Mouse (Mus musculus): Measurements from ENCODE around the gene Zfp946. TPM values are rescaled to one million over a fixed set of nuclear protein-coding genes. Genes with fewer than 3 reads are reported as not detected.

Zfp946 gene
- polyA plus RNA-seq (2014; fragmentation: Illumina TruSeq; extraction: RNeasy Lipid Tissue Mini Kit (QIAGEN cat#74804)) = 75.1 TPM

DNA sequence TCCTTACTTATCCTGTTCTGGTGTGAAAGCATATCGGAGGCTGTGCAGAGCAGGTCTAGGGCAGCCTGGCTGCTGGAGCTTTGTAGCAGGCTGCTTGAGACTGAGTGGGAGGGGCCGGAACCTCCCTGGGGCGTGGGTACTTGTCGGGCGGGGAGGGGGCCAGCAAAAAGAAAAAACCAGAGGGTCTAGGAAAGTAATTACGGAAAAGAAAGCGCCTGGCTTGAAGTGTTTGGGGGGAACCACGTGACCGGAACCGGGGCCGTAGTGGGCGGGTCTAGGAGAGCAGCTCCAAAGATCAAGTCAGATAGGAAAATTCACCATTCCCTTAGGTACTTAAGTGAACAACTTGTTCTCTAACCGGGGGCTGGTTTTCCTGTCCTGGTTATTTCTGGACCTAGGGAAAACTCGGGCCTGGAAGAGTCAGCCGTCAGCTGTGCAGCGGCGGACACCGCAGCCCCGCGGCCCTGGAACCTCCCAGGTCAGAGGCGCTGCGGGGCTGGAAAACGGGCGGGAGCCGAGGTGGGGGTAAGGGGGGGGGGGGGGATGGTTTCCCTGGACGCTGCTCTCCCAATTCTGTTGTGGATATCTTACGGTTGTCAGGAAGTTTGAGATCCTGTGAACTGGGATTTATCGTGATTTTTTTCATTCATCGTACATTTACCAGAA lies at the start of gene Zfp946:
Zfp946 (plus strand) TSS at position 271 of the 666 bp plus-strand sequence.

Other genes with a start within 250 kb of the Zfp946 start
- gene Zfp994, start 198.6 kb upstream of the Zfp946 start, polyA plus RNA-seq (2014; fragmentation: Illumina TruSeq; extraction: RNeasy Lipid Tissue Mini Kit (QIAGEN cat#74804)) = 27.8 TPM
- 83.5 TPM for gene CT030661.1, start 109.4 kb upstream of the Zfp946 start, polyA plus RNA-seq (2014; fragmentation: Illumina TruSeq; extraction: RNeasy Lipid Tissue Mini Kit (QIAGEN cat#74804))
- gene Zfp944, start 62.8 kb upstream of the Zfp946 start, polyA plus RNA-seq (2014; fragmentation: Illumina TruSeq; extraction: RNeasy Lipid Tissue Mini Kit (QIAGEN cat#74804)) = 54.3 TPM
- 86.1 TPM for gene Zfp758, start 62.8 kb upstream of the Zfp946 start, polyA plus RNA-seq (2014; fragmentation: Illumina TruSeq; extraction: RNeasy Lipid Tissue Mini Kit (QIAGEN cat#74804))
- not detected for gene Vmn2r111, start 149.3 kb downstream of the Zfp946 start, polyA plus RNA-seq (2014; fragmentation: Illumina TruSeq; extraction: RNeasy Lipid Tissue Mini Kit (QIAGEN cat#74804))
- not detected for gene Vmn2r112, start 176.7 kb downstream of the Zfp946 start, polyA plus RNA-seq (2014; fragmentation: Illumina TruSeq; extraction: RNeasy Lipid Tissue Mini Kit (QIAGEN cat#74804))